Comparison of ENCODE assay signal across 8 mouse cellular contexts in genomic region chr4:58911069-58911830, GRCm38 (mm10). TPM values are rescaled to one million over a fixed set of nuclear protein-coding genes. Genes with fewer than 3 reads are reported as not detected.
DNase-seq lines count a peak whose midpoint lies in the region; ATAC-seq and TF ChIP-seq lines count a peak whose summit lies in the region.

No protein-coding gene starts in this region.

- no peaks in the 10 kb centered on the region for H3K36me3 ChIP-seq in hindbrain, embryonic 14.5 days (replicated peaks; ENCODE audit: control insufficient read depth, insufficient read depth)

- CTCF ChIA-PET in Patski (lab: Charles Lee), result interaction anchor here (1.6 kb wide), 1 partner anchor 74 kb away, joined by 3 read pairs; no protein-coding TSS in a partner anchor

- H3K27ac ChIP-seq in hindbrain, embryonic 14.5 days, result peak overlapping the region; percentile 99

- DNase-seq in Patski (ENCODE audit: low read depth, low spot score), result peak; percentile 12
- peak; percentile 87 to 88 for DNase-seq in cerebellum, postnatal 10 days
- DNase-seq in frontal cortex, postnatal 25 days (ENCODE audit: low spot score in 2 of 2), result peak; percentile 39 to 41
- DNase-seq in hindbrain, embryonic 14.5 days (ENCODE audit: low spot score), result peak; percentile 77
- peak; percentile 64 to 68 for DNase-seq in layer of hippocampus, postnatal 36 days
- DNase-seq in lung, postnatal 4 days, result peak; percentile 71 to 76
- DNase-seq in right cerebral cortex, adult 2 months (ENCODE audit: low spot score in 2 of 2), result peak; percentile 45 to 60

- no peaks in the 10 kb centered on the region for H3K27me3 ChIP-seq in Patski
- H3K27me3 ChIP-seq in hindbrain, embryonic 14.5 days (ENCODE audit: control insufficient read depth, insufficient read depth, low read length), result no peaks in the 10 kb centered on the region

- in situ Hi-C loops in Patski (cut with MboI; ENCODE audit: low pct_unique_long_range_greater_than_20kb), result no loop called here

- WGBS in hindbrain, embryonic 14.5 days, result under 1% methylated on average over 55 of the region's 56 CpGs

- peaks cover 14% of the 10 kb centered on the region for H3K4me1 ChIP-seq in hindbrain, embryonic 14.5 days (replicated peaks; ENCODE audit: control insufficient read depth, insufficient read depth, low read length)

- peak overlapping the region; percentile 96 for H3K4me3 ChIP-seq in hindbrain, embryonic 14.5 days (replicated peaks; ENCODE audit: low read length)

- no peak for TF ChIP-seq CTCF in Patski (IDR thresholded peaks at IDR 0.05)

- ATAC-seq in Patski, result peak; percentile 32
- peak; percentile 71 for ATAC-seq in hindbrain, embryonic 14.5 days (ENCODE audit: low FRiP score)
- ATAC-seq in megakaryocyte progenitor cell, adult 5-6 weeks (replicated peaks; ENCODE audit: poor library complexity), result no peak

- no peaks in the 10 kb centered on the region for H3K9me3 ChIP-seq in hindbrain, embryonic 14.5 days (ENCODE audit: control insufficient read depth, low read length)

- peak overlapping the region; percentile 95 for H3K9ac ChIP-seq in hindbrain, embryonic 14.5 days

- POLR2A ChIA-PET in Patski (lab: Charles Lee), result interaction anchor here (0.8 to 1.3 kb wide), 4 partner anchors 11 to 42 kb away, joined by 3 read pairs; no protein-coding TSS in a partner anchor

- H3K4me2 ChIP-seq in hindbrain, embryonic 14.5 days (replicated peaks), result peak overlapping the region; percentile 77

RNA-seq across cellular contexts. Expression of gene Ecpas, which starts 1.3 kb away (rescaled TPM):
- 37.8 TPM for polyA plus RNA-seq in Patski (2021)
- polyA plus RNA-seq in hindbrain, embryonic 14.5 days (2014; fragmentation: Nextera tagmentation; extraction: Ambion mirVana), result 47.8 and 49.3 TPM in 2 replicates
- 100 to 1,000 TPM; 120 to 127 TPM for total RNA-seq in layer of hippocampus, postnatal 36 days (2021)
- total RNA-seq in megakaryocyte progenitor cell, adult 5-6 weeks (2015), result 108 and 109 TPM in 2 replicates
- 75.8 and 86.8 TPM in 2 replicates for total RNA-seq in megakaryocyte progenitor cell, adult 5-6 weeks (2017)

RNA-seq across cellular contexts. Expression of gene Zkscan16, which starts 32.2 kb away (rescaled TPM):
- polyA plus RNA-seq in Patski (2021), result 0.44 TPM
- polyA plus RNA-seq in hindbrain, embryonic 14.5 days (2014; fragmentation: Nextera tagmentation; extraction: Ambion mirVana), result 2.8 and 3.2 TPM in 2 replicates
- total RNA-seq in layer of hippocampus, postnatal 36 days (2021), result 10 to 100 TPM; 43.7 to 45.2 TPM
- not detected in 2 replicates for total RNA-seq in megakaryocyte progenitor cell, adult 5-6 weeks (2015)
- not detected in 2 replicates for total RNA-seq in megakaryocyte progenitor cell, adult 5-6 weeks (2017)

Comparison
In these comparisons a context has a peak if more than half of its experiments do, and no peak if none do; other contexts are left out.
1. DNase-seq: peak in every context shown above with its lines; median percentile 88 in cerebellum, postnatal 10 days; 77 in hindbrain, embryonic 14.5 days; 74 in lung, postnatal 4 days; 66 in layer of hippocampus, postnatal 36 days; 52 in right cerebral cortex, adult 2 months; 40 in frontal cortex, postnatal 25 days; 12 in Patski.
2. RNA of gene Zkscan16, which starts 32.2 kb away (total RNA-seq): 43.7 to 45.2 TPM in layer of hippocampus, postnatal 36 days; not detected in megakaryocyte progenitor cell, adult 5-6 weeks; every median in the first group is over 10 times any median in the second.